Mouse (Mus musculus): ENCODE measurements around the gene Clec4n. TPM values are rescaled to one million over a fixed set of nuclear protein-coding genes. Genes with fewer than 3 reads are reported as not detected.
"Not testable (repeated sequence)": the region's sequence is repeated elsewhere in the genome, so short reads cannot be mapped to it uniquely, and the experiment has no call there.

Gene Clec4n
- polyA plus RNA-seq, 1 experiment = 3.8 TPM

DNA sequence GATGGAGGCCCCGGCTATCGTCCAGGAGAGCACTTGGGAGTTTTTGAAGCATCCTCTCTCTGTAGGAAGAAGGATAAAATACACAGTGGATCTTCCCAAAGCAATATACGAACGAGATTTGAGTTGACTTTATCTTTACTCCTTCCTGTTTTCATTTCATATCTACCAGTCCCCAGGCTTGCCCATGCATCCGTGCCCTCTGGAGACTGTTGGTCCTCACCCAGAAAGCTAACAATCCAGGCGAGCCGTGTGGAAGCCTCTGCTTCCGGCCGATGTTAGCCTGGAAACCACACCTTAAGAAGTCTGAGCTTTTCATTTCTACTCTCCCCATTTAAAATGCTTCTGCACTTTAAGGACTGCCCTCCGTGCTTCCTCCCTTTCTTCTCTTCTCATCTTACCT, 59.3 kb downstream of the Clec4n start:
- no peak for DNase-seq (ENCODE audit: low read depth, low spot score)
- 66% methylated on average over 10 of the region's 10 CpGs for WGBS

DNA sequence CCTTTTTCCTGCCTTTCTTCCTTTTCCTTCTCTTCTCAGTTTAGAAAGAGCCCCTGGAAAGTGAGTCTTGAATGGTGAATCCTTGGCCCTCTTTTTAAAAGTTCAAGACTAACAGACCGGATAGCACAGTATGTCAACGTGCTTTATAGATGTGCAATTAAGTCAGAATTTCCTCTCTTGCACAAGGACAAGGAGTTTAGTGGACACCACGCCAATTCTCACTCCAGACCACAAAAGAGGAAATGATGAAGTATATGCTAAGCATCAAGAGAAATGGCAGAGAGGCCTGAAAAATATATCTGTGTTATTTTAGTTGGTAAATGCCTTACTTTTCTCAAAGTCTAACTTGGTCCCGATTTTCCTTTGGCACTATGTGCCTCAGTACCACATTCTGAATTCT, 60.1 kb downstream of the Clec4n start, which contains the start of gene Clec4e:
TSS of gene Clec4e (minus strand) at position 118 of the 400 bp plus-strand sequence.
- DNase-seq (ENCODE audit: low read depth, low spot score) = no peak
- 55% methylated on average over 4 of the region's 4 CpGs for WGBS

DNA sequence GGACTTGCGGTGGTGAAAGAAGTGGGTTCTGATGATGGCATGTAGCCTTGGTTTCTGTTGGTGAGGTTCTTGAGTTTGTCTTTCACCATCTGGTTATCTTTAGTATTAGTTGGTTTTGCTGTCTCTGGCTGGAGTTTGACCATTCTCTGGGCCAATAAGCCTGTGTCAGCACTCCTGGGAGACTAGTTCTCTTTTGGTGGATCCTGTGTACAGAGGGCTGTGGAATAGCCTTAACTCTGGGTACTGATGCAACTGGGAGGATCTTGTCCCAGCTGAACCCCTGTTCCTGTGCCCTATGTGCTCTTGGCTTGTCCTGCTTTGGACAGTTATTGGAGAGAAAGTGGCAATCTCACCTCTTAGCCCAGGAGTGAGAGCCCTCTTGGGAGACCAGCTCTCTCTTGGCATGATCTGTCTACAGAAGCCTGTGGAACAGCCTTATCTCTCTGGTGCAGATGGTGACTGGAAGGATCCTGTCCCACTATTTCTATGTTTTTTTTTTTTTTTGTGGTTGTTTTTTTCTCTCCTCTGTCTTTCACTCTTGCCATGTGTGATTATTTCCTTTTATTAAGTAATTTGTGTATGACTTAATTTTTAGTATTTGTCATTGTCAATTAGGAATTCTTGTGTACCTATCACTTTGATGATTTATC, 63.2 kb downstream of the Clec4n start:
- 93% methylated on average over 1 of the region's 1 CpGs for WGBS
- DNase-seq (ENCODE audit: low read depth, low spot score) = no peak

DNA sequence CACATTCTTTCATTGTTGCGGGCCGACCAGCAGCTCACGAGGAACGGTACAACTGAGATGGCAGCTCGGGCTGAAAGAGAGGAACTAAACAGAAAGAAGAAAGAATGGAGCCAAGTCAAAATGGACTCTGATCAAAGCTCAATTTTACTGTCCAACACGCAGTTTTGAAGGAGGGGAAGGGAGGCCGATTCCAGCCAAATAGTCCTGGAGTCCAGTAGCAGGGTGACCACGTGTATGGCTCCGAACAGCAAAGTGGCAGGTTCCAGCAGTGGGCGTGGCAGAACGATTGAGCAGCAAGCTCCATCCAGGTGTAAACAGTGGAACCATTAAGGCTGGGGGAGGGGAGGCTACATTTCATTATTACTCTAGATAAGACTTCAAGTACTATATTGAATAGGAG, 63.9 kb downstream of the Clec4n start:
- not testable (repeated sequence) for DNase-seq (ENCODE audit: low read depth, low spot score)
- WGBS = 82% methylated on average over 11 of the region's 11 CpGs

Other genes with a start within 250 kb of the Clec4n start
- 0.15 TPM in 1 of 2 replicates, not detected in the other for gene Clec4a4, start 239.5 kb upstream of the Clec4n start, polyA plus RNA-seq (2012; rRNA removed)
- gene Clec4b1, start 179.9 kb upstream of the Clec4n start, polyA plus RNA-seq (2012; rRNA removed) = 0.55 and 0.80 TPM in 2 replicates
- gene Clec4a2, start 123.4 kb upstream of the Clec4n start, polyA plus RNA-seq (2012; rRNA removed) = 5.4 and 5.5 TPM in 2 replicates
- not detected in 2 replicates for gene Clec4b2, start 57.0 kb upstream of the Clec4n start, polyA plus RNA-seq (2012; rRNA removed)
- 0.21 TPM in 1 of 2 replicates, not detected in the other for gene Clec4d, start 32.3 kb downstream of the Clec4n start, polyA plus RNA-seq (2012; rRNA removed)
- 0.10 and 0.17 TPM in 2 replicates for gene Clec4e, start 60.0 kb downstream of the Clec4n start, polyA plus RNA-seq (2012; rRNA removed)
- not detected in 2 replicates for gene Vmn2r19, start 78.5 kb downstream of the Clec4n start, polyA plus RNA-seq (2012; rRNA removed)
- gene Vmn2r20, start 188.3 kb downstream of the Clec4n start, polyA plus RNA-seq (2012; rRNA removed) = not detected in 2 replicates

Data from large intestine, adult 2 months (tissue).